Mouse (Mus musculus): ENCODE results near the gene Ckap2l. TPM values are rescaled to one million over a fixed set of nuclear protein-coding genes. Genes with fewer than 3 reads are reported as not detected.

Ckap2l gene
- total RNA-seq, 2 experiments from 2014 or later = 49.8 to 56.6 TPM

Other genes starting within 250 kb of the Ckap2l start
- gene Vinac1, start 249.0 kb downstream of the Ckap2l start, total RNA-seq (2014; fragmentation: Nextera tagmentation) = not detected in 2 replicates
- not detected in 2 replicates for gene Vinac1, start 249.0 kb downstream of the Ckap2l start, total RNA-seq (2017)
- 2.8 and 3.7 TPM in 2 replicates for gene Ttl, start 231.3 kb downstream of the Ckap2l start, total RNA-seq (2014; fragmentation: Nextera tagmentation)
- gene Ttl, start 231.3 kb downstream of the Ckap2l start, total RNA-seq (2017) = 3.6 and 3.7 TPM in 2 replicates
- 43.2 and 56.1 TPM in 2 replicates for gene Polr1b, start 196.2 kb downstream of the Ckap2l start, total RNA-seq (2014; fragmentation: Nextera tagmentation)
- gene Polr1b, start 196.2 kb downstream of the Ckap2l start, total RNA-seq (2017) = 47.1 and 49.7 TPM in 2 replicates
- gene Chchd5, start 167.5 kb downstream of the Ckap2l start, total RNA-seq (2014; fragmentation: Nextera tagmentation) = 18.4 and 18.6 TPM in 2 replicates
- gene Chchd5, start 167.5 kb downstream of the Ckap2l start, total RNA-seq (2017) = 17.4 and 22.2 TPM in 2 replicates
- 34.8 and 35.3 TPM in 2 replicates for gene Slc20a1, start 98.4 kb downstream of the Ckap2l start, total RNA-seq (2014; fragmentation: Nextera tagmentation)
- gene Slc20a1, start 98.4 kb downstream of the Ckap2l start, total RNA-seq (2017) = 71.3 and 85.3 TPM in 2 replicates
- not detected in 2 replicates for gene Il1a, start 12.8 kb upstream of the Ckap2l start, total RNA-seq (2014; fragmentation: Nextera tagmentation)
- gene Il1a, start 12.8 kb upstream of the Ckap2l start, total RNA-seq (2017) = not detected in 2 replicates
- not detected in 2 replicates for gene Il1b, start 73.9 kb upstream of the Ckap2l start, total RNA-seq (2014; fragmentation: Nextera tagmentation)
- gene Il1b, start 73.9 kb upstream of the Ckap2l start, total RNA-seq (2017) = 0.52 and 4.5 TPM in 2 replicates
- gene F830045P16Rik, start 239.4 kb upstream of the Ckap2l start, total RNA-seq (2014; fragmentation: Nextera tagmentation) = not detected in 2 replicates
- 0.15 TPM in 1 of 2 replicates, not detected in the other for gene F830045P16Rik, start 239.4 kb upstream of the Ckap2l start, total RNA-seq (2017)